23 mouse cellular contexts compared by ENCODE assay signal in the genomic region with DNA sequence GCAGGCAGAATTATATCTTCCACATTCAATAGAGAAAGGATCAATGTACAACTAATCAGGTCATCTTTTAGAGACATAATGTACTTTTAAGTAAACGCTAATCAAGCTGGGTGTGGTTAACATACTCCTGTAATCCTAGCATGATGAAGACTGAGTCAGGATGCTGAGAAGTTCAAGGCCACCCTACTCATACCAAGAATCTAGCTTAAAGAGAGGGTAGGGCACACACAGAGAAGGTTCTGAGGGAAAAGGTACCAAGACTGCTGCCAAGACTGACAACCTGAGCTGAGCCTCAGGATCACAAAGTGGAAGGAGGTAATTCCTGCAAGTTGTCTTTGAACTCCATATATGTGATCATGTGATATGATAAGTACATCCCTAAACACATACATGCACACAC. TPM values are rescaled to one million over a fixed set of nuclear protein-coding genes. Genes with fewer than 3 reads are reported as not detected.
DNase-seq lines count a peak whose midpoint lies in the region; ATAC-seq and TF ChIP-seq lines count a peak whose summit lies in the region.
"Had no signal": no experiment of that assay in that cellular context is flagged by ENCODE, and none has a peak within 500 bp of the region (broad histone marks: within the 10 kb centered on the region; RNA-seq: fewer than 3 reads in every experiment).

No protein-coding gene starts in this region.

- no peak for TF ChIP-seq POLR2A in small intestine, adult 2 months (IDR thresholded peaks at IDR 0.05; ENCODE audit: low read depth, low read length)

- no peak overlapping the region for H3K4me2 ChIP-seq in liver, embryonic 13.5 days
- H3K4me2 ChIP-seq in liver, embryonic 12.5 days: no peak overlapping the region
- H3K4me2 ChIP-seq: embryonic facial prominence, embryonic 12.5 days; forebrain, embryonic 13.5 days; forebrain, embryonic 15.5 days had no signal

- no peak for ATAC-seq in liver, embryonic 13.5 days (ENCODE audit: low read depth)
- no peak for ATAC-seq in liver, embryonic 12.5 days
- ATAC-seq: activated CD4-positive, CD25-positive, alpha-beta regulatory T cell, adult 4 months; CD4-positive, CD25-positive, alpha-beta regulatory T cell, adult 4 months; forebrain, embryonic 13.5 days; forebrain, embryonic 15.5 days; forebrain, postnatal 0 days; Patski had no signal

- H3K9ac ChIP-seq in liver, embryonic 13.5 days: no peak overlapping the region
- H3K9ac ChIP-seq in liver, embryonic 12.5 days: no peak overlapping the region
- H3K9ac ChIP-seq: embryonic facial prominence, embryonic 12.5 days; forebrain, embryonic 13.5 days; forebrain, embryonic 15.5 days; forebrain, postnatal 0 days had no signal

- no peaks in the 10 kb centered on the region for H3K9me3 ChIP-seq in liver, embryonic 13.5 days (replicated peaks)
- no peaks in the 10 kb centered on the region for H3K9me3 ChIP-seq in liver, embryonic 12.5 days (replicated peaks)
- H3K9me3 ChIP-seq: embryonic facial prominence, embryonic 10.5 days; embryonic facial prominence, embryonic 12.5 days; forebrain, embryonic 13.5 days; forebrain, embryonic 15.5 days; G1E had no signal

- no peak for TF ChIP-seq CTCF in small intestine, adult 2 months (IDR thresholded peaks at IDR 0.05; ENCODE audit: extremely low read depth, insufficient read length, insufficient replicate concordance, low read depth, low read length)

- 57% methylated on average over 1 of the region's 1 CpGs for WGBS in liver, embryonic 13.5 days (ENCODE audit: insufficient replicate concordance)
- 60% methylated on average over 1 of the region's 1 CpGs for WGBS in liver, embryonic 12.5 days (ENCODE audit: insufficient replicate concordance)
- 29% methylated on average over 1 of the region's 1 CpGs for WGBS in small intestine, adult 2 months

- intact Hi-C loops in heart, postnatal 36 days (cut with DNase I): no loop called here

- 0 out of 2 replicates have a peak, but pooled peaks cover 4% of the 10 kb centered on the region for H3K36me3 ChIP-seq in liver, embryonic 13.5 days
- H3K36me3 ChIP-seq in liver, embryonic 12.5 days: no peaks in the 10 kb centered on the region
- peaks cover 1% of the 10 kb centered on the region; the same call in 1 of the 2 replicates for H3K36me3 ChIP-seq in small intestine, adult 2 months (ENCODE audit: control insufficient read depth, insufficient read depth, low read length)
- H3K36me3 ChIP-seq: embryonic facial prominence, embryonic 10.5 days; embryonic facial prominence, embryonic 12.5 days; forebrain, embryonic 15.5 days had no signal

- peaks cover 61% of the 10 kb centered on the region for H3K4me1 ChIP-seq in liver, embryonic 13.5 days (replicated peaks)
- H3K4me1 ChIP-seq in liver, embryonic 12.5 days: peaks cover 65% of the 10 kb centered on the region
- no peaks in the 10 kb centered on the region; the same call in 1 of the 2 replicates for H3K4me1 ChIP-seq in small intestine, adult 2 months (ENCODE audit: control insufficient read depth, insufficient read depth, insufficient read length, low read length)
- H3K4me1 ChIP-seq: embryonic facial prominence, embryonic 10.5 days; forebrain, embryonic 13.5 days; forebrain, embryonic 15.5 days had no signal

- DNase-seq in adrenal gland, adult 2 months: peak; percentile 57
- no peak for DNase-seq in adrenal gland, postnatal 4 days (ENCODE audit: low spot score in 2 of 2)
- no peak for DNase-seq in liver, embryonic 13.5 days
- DNase-seq in heart, postnatal 36 days: no peak
- DNase-seq: adrenal gland, adult 8-10 months; B cell, adult 2 months; cerebellum, adult 11-12 months; cerebellum, adult 2 months; cerebellum, adult 9-10 months; cerebellum, postnatal 10 days; cerebellum, postnatal 25 days; forebrain, postnatal 0 days had no signal

- H3K27ac ChIP-seq in liver, embryonic 13.5 days: 0 out of 2 replicates have a peak overlapping the region, but pooled peaks have one; percentile 8
- H3K27ac ChIP-seq in liver, embryonic 12.5 days: no peak overlapping the region
- H3K27ac ChIP-seq in small intestine, adult 2 months (ENCODE audit: insufficient read depth, low read depth, low read length): peak overlapping the region; percentile 17; the same call in 1 of the 2 replicates
- H3K27ac ChIP-seq: embryonic facial prominence, embryonic 10.5 days; embryonic facial prominence, embryonic 12.5 days; forebrain, embryonic 13.5 days; forebrain, embryonic 15.5 days had no signal

- no peak overlapping the region for H3K4me3 ChIP-seq in liver, embryonic 13.5 days (replicated peaks)
- no peak overlapping the region for H3K4me3 ChIP-seq in liver, embryonic 12.5 days
- no peak overlapping the region for H3K4me3 ChIP-seq in small intestine, adult 2 months (ENCODE audit: low read depth, low read length)
- H3K4me3 ChIP-seq: embryonic facial prominence, embryonic 10.5 days; embryonic facial prominence, embryonic 12.5 days; forebrain, embryonic 13.5 days; forebrain, embryonic 15.5 days had no signal

- H3K27me3 ChIP-seq in liver, embryonic 13.5 days: no peaks in the 10 kb centered on the region
- H3K27me3 ChIP-seq in liver, embryonic 12.5 days (replicated peaks): no peaks in the 10 kb centered on the region
- no peaks in the 10 kb centered on the region for H3K27me3 ChIP-seq in small intestine, adult 2 months (ENCODE audit: control insufficient read depth, insufficient read depth, low read length)
- H3K27me3 ChIP-seq: CH12.LX; embryonic facial prominence, embryonic 12.5 days; forebrain, embryonic 13.5 days; forebrain, embryonic 15.5 days; Patski had no signal

RNA-seq across cellular contexts. Expression of gene Ecpas, which starts 24.0 kb away (rescaled TPM):
- total RNA-seq in adrenal gland, adult 2 months (2021): 100 to 1,000 TPM; 132 to 194 TPM
- 55.6 and 63.9 TPM in 2 replicates for polyA plus RNA-seq in adrenal gland, adult 2 months (2012; rRNA removed)
- total RNA-seq in adrenal gland, postnatal 4 days (2021): 100 to 1,000 TPM; 144 to 150 TPM
- 14.9 and 18.8 TPM in 2 replicates for polyA plus RNA-seq in liver, embryonic 13.5 days (2015; fragmentation: Nextera tagmentation; extraction: Ambion mirVana)
- 30.1 and 35.2 TPM in 2 replicates for polyA plus RNA-seq in liver, embryonic 12.5 days (2016; fragmentation: Nextera tagmentation; extraction: Ambion mirVana)
- polyA plus RNA-seq in small intestine, adult 2 months (2012; rRNA removed): 13.5 and 25.8 TPM in 2 replicates
- 100 to 1,000 TPM; 212 TPM for total RNA-seq in heart, postnatal 36 days (2021)

RNA-seq across cellular contexts. Expression of gene Zkscan16, which starts 54.9 kb away (rescaled TPM):
- total RNA-seq in adrenal gland, adult 2 months (2021): 1 to 10 TPM; 3.1 to 3.5 TPM
- polyA plus RNA-seq in adrenal gland, adult 2 months (2012; rRNA removed): 0.17 TPM in 1 of 2 replicates, not detected in the other
- total RNA-seq in adrenal gland, postnatal 4 days (2021): 1 to 10 TPM; 3.1 to 4.3 TPM
- 0.03 and 0.06 TPM in 2 replicates for polyA plus RNA-seq in liver, embryonic 13.5 days (2015; fragmentation: Nextera tagmentation; extraction: Ambion mirVana)
- polyA plus RNA-seq in liver, embryonic 12.5 days (2016; fragmentation: Nextera tagmentation; extraction: Ambion mirVana): 0.12 and 0.14 TPM in 2 replicates
- not detected in 2 replicates for polyA plus RNA-seq in small intestine, adult 2 months (2012; rRNA removed)
- not detected for total RNA-seq in heart, postnatal 36 days (2021)
- total RNA-seq: CH12.LX had no signal
- polyA plus RNA-seq: activated CD4-positive, CD25-positive, alpha-beta regulatory T cell, adult 4 months; CD4-positive, CD25-positive, alpha-beta regulatory T cell, adult 4 months; G1E had no signal
